Mouse (Mus musculus): Measurements from ENCODE around the gene Spsb1.

DNA sequence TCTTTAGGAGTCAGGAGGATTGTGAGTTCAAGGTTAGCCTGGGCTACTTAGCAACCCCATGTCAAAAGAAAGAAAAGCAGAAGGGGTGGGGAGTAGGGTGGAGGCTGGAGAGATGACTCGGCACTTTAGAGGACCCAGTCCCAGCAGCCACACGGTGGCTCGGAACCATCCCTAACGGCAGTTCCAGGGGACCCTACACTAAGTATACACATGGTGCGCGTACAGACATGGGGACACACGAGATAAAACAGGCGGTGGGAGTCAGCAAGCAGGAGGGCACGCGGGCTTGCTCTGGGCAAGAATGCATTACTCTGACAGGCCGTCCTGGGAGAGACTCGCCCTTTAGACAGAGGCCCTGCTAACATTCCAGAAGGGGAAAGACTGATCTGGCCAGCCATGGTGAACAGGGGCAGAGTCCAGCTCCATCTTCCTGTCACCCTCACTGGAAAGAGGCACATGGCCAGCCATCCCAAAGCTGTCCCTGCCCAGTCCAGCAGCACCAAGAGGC lies 47.2 kb upstream of the Spsb1 start:
- TF ChIP-seq CTCF (IDR thresholded peaks at IDR 0.05; ENCODE audit: insufficient read depth, low read depth, low read length) (no peak), POLR2A (IDR thresholded peaks at IDR 0.05; ENCODE audit: insufficient read depth, low read depth, low read length) (no peak)
